Mouse (Mus musculus) CD4-positive naive resting alpha-beta T cell, adult 76 days (primary cell): ENCODE data around the gene Fam118b. TPM values are rescaled to one million over a fixed set of nuclear protein-coding genes. Genes with fewer than 3 reads are reported as not detected.

Source experiments
- total RNA-seq: library from RNA; stranded (reverse); gene quantifications from one replicate; pipeline ENCODE4 v1.2.4, GENCODE M21; 2023

Fam118b gene
- total RNA-seq = 16.4 TPM

GRCm38 (mm10) chr9:35267146-35267975 is at the start of gene Fam118b, which contains the start of gene Rpusd4:
Gene Fam118b (minus strand): TSS chr9:35267805.
Gene Rpusd4 (plus strand): TSS chr9:35267865.

GRCm38 (mm10) chr9:35210542-35211474 is 56.8 kb downstream of the Fam118b start, which contains the start of gene Foxred1:
Gene Foxred1 (minus strand): TSS chr9:35211055.

GRCm38 (mm10) chr9:35199772-35200471 is 67.7 kb downstream of the Fam118b start, which contains the start of the genes Srpr and Tirap:
Gene Srpr (plus strand): TSS chr9:35200175.
Gene Tirap (minus strand): TSS chr9:35200291.

GRCm38 (mm10) chr9:35175251-35176123 is 92.1 kb downstream of the Fam118b start, which contains the start of gene Dcps:
Gene Dcps (minus strand): TSS chr9:35176061.

Other genes starting within 250 kb of the Fam118b start
- gene St3gal4, start 148.5 kb downstream of the Fam118b start, total RNA-seq = 33.9 TPM
- gene Dcps, start 91.7 kb downstream of the Fam118b start, total RNA-seq = 27.6 TPM
- 105 TPM for gene Srpr, start 67.6 kb downstream of the Fam118b start, total RNA-seq
- gene Tirap, start 67.5 kb downstream of the Fam118b start, total RNA-seq = 5.6 TPM
- 20.6 TPM for gene Foxred1, start 56.8 kb downstream of the Fam118b start, total RNA-seq
- gene Rpusd4, start 60 bp upstream of the Fam118b start, total RNA-seq = 33.0 TPM
- 24.1 TPM for gene Cdon, start 153.3 kb upstream of the Fam118b start, total RNA-seq